Mouse (Mus musculus) cortical plate, adult 2 months (tissue): ENCODE measurements around the gene Tmem132b.

Experiments used
- CTCF ChIP-seq: fragments of 200-500 bp; IDR thresholded peaks from 2 replicates; pipeline ENCODE4 v1.5.1; 2011; ENCODE audit warnings: mild to moderate bottlenecking, control low read depth, low read length; ENCODE audit not compliant: insufficient read depth; ENCODE audit errors: extremely low read depth
- POLR2A ChIP-seq: fragments of 200-500 bp; IDR thresholded peaks from 2 replicates; pipeline ENCODE4 v1.6.1; 2011; ENCODE audit warnings: mild to moderate bottlenecking, low read length, control low read depth; ENCODE audit not compliant: insufficient read depth; ENCODE audit errors: extremely low read depth

GRCm38 (mm10) chr5:125568457-125568856 is 36.9 kb downstream of the Tmem132b start:
- TF ChIP-seq CTCF = no peak
- no peak for TF ChIP-seq POLR2A
